14 mouse cellular contexts compared by ENCODE assay signal in the genomic region with DNA sequence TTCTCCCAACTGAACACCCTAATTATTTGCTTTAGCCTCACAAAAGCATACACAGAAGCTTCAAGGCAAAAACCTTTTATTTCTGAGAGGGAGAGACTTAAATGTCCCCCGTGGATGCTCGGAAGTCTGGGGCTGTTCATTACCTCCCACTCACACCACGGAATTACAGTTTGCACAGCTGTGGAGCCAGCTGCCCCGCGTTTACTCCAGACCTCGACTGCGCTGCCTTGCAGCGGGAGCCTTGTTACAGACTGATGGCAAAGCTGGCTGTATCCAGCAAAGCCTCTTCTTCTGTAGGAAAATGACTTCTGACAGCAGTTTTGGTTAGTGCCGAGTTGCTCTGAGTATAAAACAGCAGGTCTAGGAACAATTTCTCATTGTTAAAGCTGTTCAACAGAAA. TPM values are rescaled to one million over a fixed set of nuclear protein-coding genes. Genes with fewer than 3 reads are reported as not detected.
DNase-seq lines count a peak whose midpoint lies in the region; ATAC-seq lines count a peak whose summit lies in the region.
"Had no signal": no experiment of that assay in that cellular context is flagged by ENCODE, and none has a peak within 500 bp of the region (broad histone marks: within the 10 kb centered on the region; RNA-seq: fewer than 3 reads in every experiment).

No protein-coding gene starts in this region.

- ATAC-seq in forebrain, embryonic 16.5 days, result peak; percentile 54; the same call in 1 of the 2 replicates
- no peak for ATAC-seq in forebrain, embryonic 13.5 days
- no peak for ATAC-seq in midbrain, embryonic 15.5 days (replicated peaks)
- no peak for ATAC-seq in hindbrain, embryonic 14.5 days (ENCODE audit: low FRiP score)
- ATAC-seq in neural tube, embryonic 13.5 days (ENCODE audit: low read depth), result no peak
- ATAC-seq: activated CD4-positive, CD25-positive, alpha-beta regulatory T cell, adult 4 months had no signal

- H3K36me3 ChIP-seq in forebrain, embryonic 16.5 days (ENCODE audit: control insufficient read depth, insufficient read depth), result peaks cover 4% of the 10 kb centered on the region
- H3K36me3 ChIP-seq in forebrain, embryonic 13.5 days (ENCODE audit: poor library complexity, severe bottlenecking), result no peaks in the 10 kb centered on the region
- H3K36me3 ChIP-seq in midbrain, embryonic 10.5 days, result no peaks in the 10 kb centered on the region
- H3K36me3 ChIP-seq in midbrain, embryonic 15.5 days (replicated peaks), result no peaks in the 10 kb centered on the region
- H3K36me3 ChIP-seq in hindbrain, embryonic 14.5 days (replicated peaks; ENCODE audit: control insufficient read depth, insufficient read depth), result peaks cover 4% of the 10 kb centered on the region
- H3K36me3 ChIP-seq in neural tube, embryonic 13.5 days, result no peaks in the 10 kb centered on the region
- H3K36me3 ChIP-seq: heart, embryonic 10.5 days had no signal

- H3K27ac ChIP-seq in forebrain, embryonic 16.5 days (ENCODE audit: low read length), result no peak overlapping the region
- no peak overlapping the region for H3K27ac ChIP-seq in forebrain, embryonic 13.5 days
- H3K27ac ChIP-seq in midbrain, embryonic 10.5 days (replicated peaks), result no peak overlapping the region
- H3K27ac ChIP-seq in midbrain, embryonic 15.5 days, result no peak overlapping the region
- H3K27ac ChIP-seq in hindbrain, embryonic 14.5 days, result 0 out of 2 replicates have a peak overlapping the region, but pooled peaks have one; percentile 39
- peak overlapping the region; percentile 6 for H3K27ac ChIP-seq in neural tube, embryonic 13.5 days (replicated peaks)
- H3K27ac ChIP-seq: gastrocnemius, adult 2 months; heart, embryonic 10.5 days had no signal

- H3K4me2 ChIP-seq in forebrain, embryonic 16.5 days (ENCODE audit: low read length), result no peak overlapping the region
- H3K4me2 ChIP-seq in forebrain, embryonic 13.5 days, result no peak overlapping the region
- no peak overlapping the region for H3K4me2 ChIP-seq in midbrain, embryonic 15.5 days
- H3K4me2 ChIP-seq in hindbrain, embryonic 14.5 days (replicated peaks), result no peak overlapping the region
- H3K4me2 ChIP-seq in neural tube, embryonic 13.5 days, result no peak overlapping the region

- 35% methylated on average over 9 of the region's 9 CpGs for WGBS in forebrain, embryonic 16.5 days
- 35% methylated on average over 9 of the region's 9 CpGs for WGBS in forebrain, embryonic 13.5 days
- 35% methylated on average over 9 of the region's 9 CpGs for WGBS in midbrain, embryonic 10.5 days
- 23% methylated on average over 9 of the region's 9 CpGs for WGBS in midbrain, embryonic 15.5 days
- WGBS in hindbrain, embryonic 14.5 days, result 12% methylated on average over 9 of the region's 9 CpGs
- WGBS in neural tube, embryonic 13.5 days, result 5% methylated on average over 9 of the region's 9 CpGs

- H3K27me3 ChIP-seq in forebrain, embryonic 16.5 days (replicated peaks; ENCODE audit: control insufficient read depth, insufficient read depth, low read length), result no peaks in the 10 kb centered on the region
- no peaks in the 10 kb centered on the region for H3K27me3 ChIP-seq in forebrain, embryonic 13.5 days
- H3K27me3 ChIP-seq in midbrain, embryonic 10.5 days (ENCODE audit: low read depth, poor library complexity, severe bottlenecking), result no peaks in the 10 kb centered on the region
- no peaks in the 10 kb centered on the region for H3K27me3 ChIP-seq in midbrain, embryonic 15.5 days (replicated peaks)
- H3K27me3 ChIP-seq in hindbrain, embryonic 14.5 days (ENCODE audit: control insufficient read depth, insufficient read depth, low read length), result no peaks in the 10 kb centered on the region
- H3K27me3 ChIP-seq in neural tube, embryonic 13.5 days, result no peaks in the 10 kb centered on the region

- H3K9ac ChIP-seq in forebrain, embryonic 16.5 days (replicated peaks; ENCODE audit: low read depth, low read length), result no peak overlapping the region
- H3K9ac ChIP-seq in forebrain, embryonic 13.5 days, result no peak overlapping the region
- no peak overlapping the region for H3K9ac ChIP-seq in midbrain, embryonic 15.5 days
- no peak overlapping the region for H3K9ac ChIP-seq in hindbrain, embryonic 14.5 days
- no peak overlapping the region for H3K9ac ChIP-seq in neural tube, embryonic 13.5 days

- H3K9me3 ChIP-seq in forebrain, embryonic 16.5 days (ENCODE audit: control insufficient read depth, low read length), result no peaks in the 10 kb centered on the region
- H3K9me3 ChIP-seq in forebrain, embryonic 13.5 days (replicated peaks), result no peaks in the 10 kb centered on the region
- no peaks in the 10 kb centered on the region for H3K9me3 ChIP-seq in midbrain, embryonic 10.5 days (replicated peaks)
- no peaks in the 10 kb centered on the region for H3K9me3 ChIP-seq in midbrain, embryonic 15.5 days
- no peaks in the 10 kb centered on the region for H3K9me3 ChIP-seq in hindbrain, embryonic 14.5 days (ENCODE audit: control insufficient read depth, low read length)
- H3K9me3 ChIP-seq in neural tube, embryonic 13.5 days, result no peaks in the 10 kb centered on the region
- H3K9me3 ChIP-seq: heart, embryonic 10.5 days had no signal

- H3K4me1 ChIP-seq in forebrain, embryonic 16.5 days (replicated peaks; ENCODE audit: control insufficient read depth, insufficient read depth, low read length), result no peaks in the 10 kb centered on the region
- H3K4me1 ChIP-seq in forebrain, embryonic 13.5 days, result peaks cover 4% of the 10 kb centered on the region
- H3K4me1 ChIP-seq in midbrain, embryonic 10.5 days, result peaks cover 25% of the 10 kb centered on the region
- H3K4me1 ChIP-seq in midbrain, embryonic 15.5 days, result 0 out of 2 replicates have a peak, but pooled peaks cover 2% of the 10 kb centered on the region
- peaks cover 6% of the 10 kb centered on the region for H3K4me1 ChIP-seq in hindbrain, embryonic 14.5 days (replicated peaks; ENCODE audit: control insufficient read depth, insufficient read depth, low read length)
- H3K4me1 ChIP-seq in neural tube, embryonic 13.5 days (replicated peaks), result peaks cover 25% of the 10 kb centered on the region

- no peak overlapping the region for H3K4me3 ChIP-seq in forebrain, embryonic 16.5 days (replicated peaks; ENCODE audit: low read length)
- no peak overlapping the region for H3K4me3 ChIP-seq in forebrain, embryonic 13.5 days
- no peak overlapping the region for H3K4me3 ChIP-seq in midbrain, embryonic 10.5 days
- no peak overlapping the region for H3K4me3 ChIP-seq in midbrain, embryonic 15.5 days
- H3K4me3 ChIP-seq in hindbrain, embryonic 14.5 days (replicated peaks; ENCODE audit: low read length), result no peak overlapping the region
- no peak overlapping the region for H3K4me3 ChIP-seq in neural tube, embryonic 13.5 days
- H3K4me3 ChIP-seq: gastrocnemius, adult 2 months; heart, embryonic 10.5 days had no signal

- DNase-seq in midbrain, embryonic 10.5 days (ENCODE audit: low spot score), result peak; percentile 17
- DNase-seq in hindbrain, embryonic 14.5 days (ENCODE audit: low spot score), result no peak
- DNase-seq in urinary bladder, postnatal 10 days (ENCODE audit: low spot score), result no peak
- no peak for DNase-seq in testis, postnatal 10 days (ENCODE audit: low spot score)
- DNase-seq: cerebellum, postnatal 10 days; gastrocnemius, adult 2 months; lung, postnatal 14 days; thymus, postnatal 14 days had no signal

RNA-seq across cellular contexts. Expression of a gene that starts 39.0 kb away (rescaled TPM):
- polyA plus RNA-seq in forebrain, embryonic 16.5 days (2015; fragmentation: Nextera tagmentation; extraction: Ambion mirVana), result 82.7 and 94.8 TPM in 2 replicates
- 33.4 and 34.4 TPM in 2 replicates for polyA plus RNA-seq in forebrain, embryonic 13.5 days (2015; fragmentation: Nextera tagmentation; extraction: Ambion mirVana)
- polyA plus RNA-seq in midbrain, embryonic 10.5 days (2016; fragmentation: Nextera tagmentation; extraction: Ambion mirVana), result 5.5 and 6.6 TPM in 2 replicates
- 55.6 and 62.1 TPM in 2 replicates for polyA plus RNA-seq in midbrain, embryonic 15.5 days (2015; fragmentation: Nextera tagmentation; extraction: Ambion mirVana)
- 55.1 and 56.6 TPM in 2 replicates for polyA plus RNA-seq in hindbrain, embryonic 14.5 days (2014; fragmentation: Nextera tagmentation; extraction: Ambion mirVana)
- 48.3 and 50.3 TPM in 2 replicates for polyA plus RNA-seq in neural tube, embryonic 13.5 days (2015; fragmentation: Nextera tagmentation; extraction: Ambion mirVana)

Comparison
In these comparisons a context has a peak if more than half of its experiments do, and no peak if none do; other contexts are left out.
1. H3K27ac ChIP-seq: peak in hindbrain, embryonic 14.5 days (single experiment) and neural tube, embryonic 13.5 days (single experiment); none in forebrain, embryonic 16.5 days (single experiment), forebrain, embryonic 13.5 days (single experiment), midbrain, embryonic 10.5 days (single experiment) and midbrain, embryonic 15.5 days (single experiment).